Mouse (Mus musculus) midbrain, embryonic 16.5 days (tissue): ENCODE measurements around the gene Camta1. TPM values are rescaled to one million over a fixed set of nuclear protein-coding genes. Genes with fewer than 3 reads are reported as not detected.

Experiments used
- ATAC-seq: fragments of 200-750 bp; cut with Nextera tagmentation; 2 replicates; pipeline ENCODE4 v1.8.0; 2017; ENCODE audit warnings: moderate TSS enrichment
- H3K27ac ChIP-seq: fragments of 300-500 bp; sonication (generic); 2 replicates; pipeline ENCODE4 v1.5.1; 2014; ENCODE audit warnings: mild to moderate bottlenecking, low read length, mixed read lengths
- H3K27me3 ChIP-seq: fragments of 300-500 bp; sonication (generic); 2 replicates; pipeline ENCODE4 v1.6.1; 2014; ENCODE audit warnings: low read depth, low read length, mixed read lengths; ENCODE audit not compliant: control insufficient read depth, insufficient read depth
- H3K36me3 ChIP-seq: fragments of 300-500 bp; sonication (generic); 2 replicates; pipeline ENCODE4 v1.6.1; 2014; ENCODE audit warnings: mild to moderate bottlenecking, low read length, moderate library complexity, mixed read lengths; ENCODE audit not compliant: control insufficient read depth, insufficient read depth
- H3K4me1 ChIP-seq: fragments of 300-500 bp; sonication (generic); 2 replicates; pipeline ENCODE4 v1.6.1; 2014; ENCODE audit warnings: mild to moderate bottlenecking, low read length, mixed read lengths; ENCODE audit not compliant: control insufficient read depth, insufficient read depth
- H3K4me2 ChIP-seq: fragments of 300-500 bp; sonication (generic); 2 replicates; pipeline ENCODE4 v1.6.1; 2014; ENCODE audit warnings: mild to moderate bottlenecking, low read length, mixed read lengths
- H3K4me3 ChIP-seq: fragments of 300-500 bp; sonication (generic); 2 replicates; pipeline ENCODE4 v1.5.1; 2014; ENCODE audit warnings: low read depth, mild to moderate bottlenecking, low read length, moderate library complexity, mixed read lengths
- H3K9ac ChIP-seq: fragments of 300-500 bp; sonication (generic); 2 replicates; pipeline ENCODE4 v1.6.1; 2014; ENCODE audit warnings: low read depth, low read length, mixed read lengths
- H3K9me3 ChIP-seq: fragments of 300-500 bp; sonication (generic); replicated peaks from 2 replicates; pipeline ENCODE4 v1.6.1; 2014; ENCODE audit warnings: mild to moderate bottlenecking, low read length, mixed read lengths; ENCODE audit not compliant: control insufficient read depth, poor library complexity, severe bottlenecking
- WGBS: fragments of 180-500 bp; shearing (Covaris S2); extraction: QIAGEN DNeasy Blood & Tissue Kit; methylation state at CpG from one replicate; pipeline ENCODE4 v1.1.7; 2014; 5-methylcytosine and 5-hydroxymethylcytosine counted together
- polyA plus RNA-seq: library from polyadenylated mRNA; unstranded; fragments of >200 nt; fragmentation: Nextera tagmentation; extraction: Ambion mirVana; gene quantifications from 2 replicates; pipeline ENCODE4 v1.2.1, GENCODE M21; 2015

Camta1 gene
- polyA plus RNA-seq, 1 experiment from 2014 or later: 159 TPM

- Histone ChIP-seq H3K4me3 (peak overlapping the region; percentile 34; the same call in 1 of the 2 replicates), H3K36me3 (no peaks in the 10 kb centered on the region), H3K9me3 (no peaks in the 10 kb centered on the region), H3K27me3 (no peaks in the 10 kb centered on the region), H3K4me1 (peaks cover 28% of the 10 kb centered on the region), H3K9ac (no peak overlapping the region), H3K27ac (peak overlapping the region; percentile 15), H3K4me2 (peak overlapping the region; percentile 67)
- ATAC-seq: no peak
- 10% methylated on average over 12 of the region's 12 CpGs for WGBS
These were observed 475.5 kb downstream of the Camta1 start for GRCm38 (mm10) chr4:151385985-151386700.

- H3K4me2 ChIP-seq: no peak overlapping the region
- H3K27me3 ChIP-seq: no peaks in the 10 kb centered on the region
- H3K9ac ChIP-seq: no peak overlapping the region
- no peak overlapping the region for H3K27ac ChIP-seq
- WGBS: 74% methylated on average over 1 of the region's 1 CpGs
- no peaks in the 10 kb centered on the region for H3K9me3 ChIP-seq
- no peak overlapping the region for H3K4me3 ChIP-seq
- H3K4me1 ChIP-seq: no peaks in the 10 kb centered on the region
- no peaks in the 10 kb centered on the region for H3K36me3 ChIP-seq
- no peak for ATAC-seq
These were observed 483.9 kb downstream of the Camta1 start for GRCm38 (mm10) chr4:151377731-151378130.

GRCm38 (mm10) chr4:151376234-151376633, 485.4 kb downstream of the Camta1 start:
- Histone ChIP-seq H3K27me3 (no peaks in the 10 kb centered on the region), H3K4me3 (no peak overlapping the region), H3K36me3 (no peaks in the 10 kb centered on the region), H3K9me3 (no peaks in the 10 kb centered on the region), H3K9ac (no peak overlapping the region), H3K4me2 (no peak overlapping the region), H3K4me1 (no peaks in the 10 kb centered on the region), H3K27ac (no peak overlapping the region)
- 47% methylated on average over 26 of the region's 26 CpGs for WGBS
- ATAC-seq: no peak

GRCm38 (mm10) chr4:151372855-151373566, 488.7 kb downstream of the Camta1 start:
- no peak overlapping the region for H3K4me3 ChIP-seq
- no peak overlapping the region for H3K27ac ChIP-seq
- WGBS: 73% methylated on average over 12 of the region's 12 CpGs

GRCm38 (mm10) chr4:151366941-151367545, 494.6 kb downstream of the Camta1 start:
- Histone ChIP-seq H3K4me2 (no peak overlapping the region), H3K9ac (no peak overlapping the region), H3K36me3 (no peaks in the 10 kb centered on the region), H3K27me3 (no peaks in the 10 kb centered on the region), H3K27ac (0 out of 2 replicates have a peak overlapping the region, but pooled peaks have one; percentile 3), H3K4me1 (peaks cover 11% of the 10 kb centered on the region), H3K4me3 (no peak overlapping the region), H3K9me3 (no peaks in the 10 kb centered on the region)
- 49% methylated on average over 14 of the region's 14 CpGs for WGBS
- ATAC-seq: 0 out of 2 replicates have a peak, but pooled peaks have one; percentile 26

More at GRCm38 (mm10) chr4:151372855-151373566, 488.7 kb downstream of the Camta1 start:
- Histone ChIP-seq H3K9ac (no peak overlapping the region), H3K36me3 (no peaks in the 10 kb centered on the region), H3K4me1 (no peaks in the 10 kb centered on the region), H3K4me2 (no peak overlapping the region), H3K9me3 (no peaks in the 10 kb centered on the region), H3K27me3 (no peaks in the 10 kb centered on the region)
- no peak for ATAC-seq

- H3K9ac ChIP-seq: no peak overlapping the region
- H3K27me3 ChIP-seq: no peaks in the 10 kb centered on the region
- peak overlapping the region; percentile 66 for H3K27ac ChIP-seq
- H3K4me3 ChIP-seq: no peak overlapping the region
- H3K4me1 ChIP-seq: peaks cover 28% of the 10 kb centered on the region
- no peaks in the 10 kb centered on the region for H3K36me3 ChIP-seq
- ATAC-seq: 0 out of 2 replicates have a peak, but pooled peaks have one; percentile 12
- H3K9me3 ChIP-seq: no peaks in the 10 kb centered on the region
- 37% methylated on average over 20 of the region's 20 CpGs for WGBS
- no peak overlapping the region for H3K4me2 ChIP-seq
These were observed 500.6 kb downstream of the Camta1 start for GRCm38 (mm10) chr4:151360976-151361673.

GRCm38 (mm10) chr4:151355505-151355904, 506.2 kb downstream of the Camta1 start:
- no peak overlapping the region for H3K9ac ChIP-seq
- H3K27me3 ChIP-seq: no peaks in the 10 kb centered on the region
- peak overlapping the region; percentile 60; the same call in 1 of the 2 replicates for H3K27ac ChIP-seq
- H3K4me3 ChIP-seq: no peak overlapping the region
- peaks cover 31% of the 10 kb centered on the region for H3K4me1 ChIP-seq
- H3K36me3 ChIP-seq: no peaks in the 10 kb centered on the region
- no peak for ATAC-seq
- no peak overlapping the region for H3K4me2 ChIP-seq
- WGBS: 44% methylated on average over 12 of the region's 12 CpGs
- H3K9me3 ChIP-seq: no peaks in the 10 kb centered on the region

- Histone ChIP-seq H3K27me3 (no peaks in the 10 kb centered on the region), H3K4me1 (peaks cover 23% of the 10 kb centered on the region), H3K4me2 (no peak overlapping the region), H3K36me3 (no peaks in the 10 kb centered on the region), H3K4me3 (no peak overlapping the region), H3K9ac (no peak overlapping the region), H3K27ac (no peak overlapping the region), H3K9me3 (no peaks in the 10 kb centered on the region)
- ATAC-seq: no peak
- WGBS: 75% methylated on average over 2 of the region's 2 CpGs
These were observed 508.9 kb downstream of the Camta1 start for GRCm38 (mm10) chr4:151352791-151353190.
